Mouse (Mus musculus): ENCODE data around the gene Pih1d1. TPM values are rescaled to one million over a fixed set of nuclear protein-coding genes. Genes with fewer than 3 reads are reported as not detected.
A peak's percentile ranks its signal among the peaks of the same experiment; 100 is the strongest.
"Not testable (repeated sequence)": the region's sequence is repeated elsewhere in the genome, so short reads cannot be mapped to it uniquely, and the experiment has no call there.

Gene Pih1d1
- total RNA-seq, 2 experiments from 2014 or later, result 60.7 to 65.2 TPM

DNA sequence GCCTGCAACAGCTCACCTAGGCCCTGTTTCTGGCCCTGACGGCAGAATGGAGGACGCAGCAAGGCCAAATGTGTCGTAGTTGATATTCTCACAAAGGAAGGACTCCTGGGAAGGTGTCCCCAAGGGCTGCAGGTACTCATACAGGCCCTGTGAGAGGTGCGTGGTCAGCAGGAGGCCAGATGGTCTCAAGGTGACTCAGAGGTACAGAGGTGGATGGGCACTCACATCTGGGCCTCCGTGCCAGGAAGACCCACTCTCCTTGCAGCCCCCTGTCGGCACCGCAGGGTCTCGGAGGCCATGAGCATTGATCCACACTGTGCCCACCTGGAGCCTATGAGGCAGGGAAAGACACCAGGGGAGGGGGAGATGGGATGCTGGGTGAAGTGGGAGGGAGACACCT, 8.6 kb upstream of the Pih1d1 start:
- DNase-seq (ENCODE audit: low spot score in 2 of 2), result no peak

DNA sequence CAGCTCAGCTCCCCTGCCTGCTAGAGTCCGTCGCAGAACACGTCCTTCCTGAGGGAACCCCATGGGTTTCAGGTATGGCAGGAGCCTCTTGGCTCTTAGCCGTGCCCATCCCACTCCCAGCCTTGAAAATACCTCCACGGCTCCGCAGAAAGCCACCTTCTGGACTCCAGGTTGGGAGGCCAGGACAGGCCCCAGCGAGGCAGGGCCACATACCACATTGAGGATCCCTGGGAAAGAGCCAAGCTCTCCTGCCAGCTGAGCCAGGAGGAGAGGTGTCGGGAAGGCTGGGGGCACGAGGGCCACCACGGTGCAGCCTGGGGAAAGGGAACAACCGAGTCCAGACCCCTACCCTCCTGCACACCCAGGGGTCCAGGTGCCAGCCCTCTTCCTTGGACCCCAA, 6.8 kb upstream of the Pih1d1 start:
- no peak for DNase-seq (ENCODE audit: low spot score in 2 of 2)

DNA sequence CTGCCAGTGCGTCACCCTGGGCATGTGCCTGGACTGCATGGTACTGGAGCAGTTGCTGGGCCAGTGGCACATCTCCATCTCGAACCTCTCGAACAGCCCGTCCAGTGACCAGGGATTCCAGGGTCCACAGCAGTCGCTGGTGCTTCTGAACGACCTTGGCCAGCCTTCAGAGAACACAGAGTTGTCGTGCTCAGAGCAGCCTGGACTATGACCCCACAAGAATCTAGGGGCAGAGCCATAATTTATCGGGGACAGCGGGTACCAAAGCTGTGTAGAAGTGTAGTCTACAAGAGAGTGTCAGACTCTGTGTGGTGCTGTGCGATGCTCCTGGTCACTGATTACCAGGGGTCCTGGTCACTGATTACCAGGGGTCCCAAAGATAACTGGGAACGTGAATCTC, 6.2 kb upstream of the Pih1d1 start:
- no peak for DNase-seq (ENCODE audit: low spot score in 2 of 2)

DNA sequence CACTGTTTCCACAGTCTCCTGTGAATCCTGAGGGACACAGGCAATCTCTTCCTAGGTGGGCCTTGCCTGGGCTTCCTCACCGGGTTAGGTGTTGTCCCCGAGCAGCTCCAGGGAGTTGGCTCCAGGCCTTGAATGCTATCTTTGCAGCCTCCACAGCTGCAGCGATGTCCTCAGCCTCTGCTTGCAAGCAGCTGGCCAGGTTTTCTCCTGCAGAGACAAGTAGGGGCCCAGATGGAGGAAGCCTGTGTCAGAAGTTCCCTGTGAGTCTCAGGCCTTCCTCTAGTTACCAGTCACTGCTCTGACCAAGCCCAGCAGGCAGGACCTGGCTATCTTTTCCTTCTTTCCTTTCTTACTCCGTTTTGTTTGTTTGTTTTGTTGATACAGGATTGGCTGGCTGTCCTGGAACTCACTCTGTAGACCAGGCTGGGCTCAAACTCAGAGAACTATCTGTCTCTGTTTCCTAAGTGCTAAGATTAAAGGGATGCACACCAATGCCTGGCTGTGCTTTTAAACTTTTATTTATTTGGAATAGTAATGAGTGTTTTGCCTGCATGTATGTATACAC, 5.5 kb upstream of the Pih1d1 start:
- DNase-seq (ENCODE audit: low spot score in 2 of 2), result no peak

DNA sequence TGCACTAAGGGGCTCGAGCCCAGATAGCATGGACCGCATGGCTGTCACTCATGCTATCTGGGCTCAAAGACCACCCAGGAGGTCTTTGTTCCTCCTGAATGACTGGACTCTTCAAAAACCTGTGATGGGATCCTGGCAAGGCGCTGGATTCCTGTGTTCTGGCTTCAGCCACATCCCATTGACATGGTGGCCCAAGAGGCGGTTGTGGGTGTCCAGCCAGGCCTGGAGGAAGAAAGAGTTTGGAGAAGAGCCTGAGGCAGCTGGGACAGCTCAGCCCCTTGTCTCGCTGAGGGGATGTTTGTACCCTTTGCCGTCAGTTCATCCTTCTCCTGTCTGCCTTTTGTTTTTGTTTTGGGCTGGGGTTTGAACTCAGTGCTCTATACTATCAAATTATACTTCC, 4.6 kb upstream of the Pih1d1 start:
- no peak for DNase-seq (ENCODE audit: low spot score in 2 of 2)

DNA sequence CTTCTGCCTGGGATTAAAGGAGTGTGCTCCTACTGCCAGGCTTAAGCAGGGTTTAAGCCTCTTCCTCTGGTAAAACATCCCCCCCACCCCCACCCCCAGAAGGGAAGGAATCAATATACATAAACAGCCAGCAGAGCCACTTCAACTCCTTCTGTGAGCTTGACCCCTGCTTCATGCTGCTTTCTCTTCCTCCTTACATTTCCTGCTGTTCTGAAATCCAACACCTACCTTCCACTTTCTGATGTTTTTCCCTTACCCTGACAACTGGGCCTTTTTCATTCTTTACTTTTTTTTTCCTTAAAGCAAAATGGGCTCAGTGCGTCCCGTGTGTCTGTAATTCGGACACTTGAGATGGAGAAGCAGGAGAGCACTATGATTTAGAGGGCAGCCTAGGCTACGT, 3.8 kb upstream of the Pih1d1 start:
- no peak for DNase-seq (ENCODE audit: low spot score in 2 of 2)

DNA sequence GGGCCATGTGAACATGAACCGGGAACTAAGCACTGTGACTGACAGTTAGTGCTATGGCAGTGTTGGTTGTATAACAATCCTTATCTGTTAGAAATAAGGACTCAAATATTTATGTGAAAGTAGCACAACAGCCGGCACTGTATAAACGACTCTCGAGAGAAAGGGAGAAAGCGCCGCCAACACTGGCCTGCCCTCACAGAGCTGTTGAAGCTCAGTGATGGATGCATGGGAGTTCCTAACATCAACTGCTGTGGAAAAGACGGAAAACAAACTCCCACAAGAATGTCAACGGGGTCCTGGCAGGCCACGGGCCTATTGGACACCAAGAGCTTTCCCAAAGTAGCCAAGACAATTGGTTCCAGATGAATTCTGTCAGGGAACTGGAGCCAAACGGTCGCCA, 2.8 kb upstream of the Pih1d1 start:
- DNase-seq (ENCODE audit: low spot score in 2 of 2), result no peak

DNA sequence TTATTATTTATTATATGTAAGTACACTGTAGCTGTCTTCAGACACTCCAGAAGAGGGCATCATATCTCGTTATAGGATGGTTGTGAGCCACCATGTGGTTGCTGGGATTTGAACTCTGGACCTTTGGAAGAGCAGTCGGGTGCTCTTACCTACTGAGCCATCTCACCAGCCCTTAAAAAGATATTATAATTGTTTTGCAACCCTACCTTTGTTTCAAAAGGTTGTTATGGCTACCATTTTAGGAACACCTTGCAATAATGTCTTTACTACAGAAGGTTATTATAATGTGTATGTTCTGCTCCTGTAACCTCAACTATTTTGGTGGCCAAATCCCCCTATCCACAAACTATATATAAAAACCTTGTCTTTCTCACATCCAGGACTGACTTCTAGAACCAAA, 1.1 kb upstream of the Pih1d1 start:
- not testable (repeated sequence) for DNase-seq (ENCODE audit: low spot score in 2 of 2)

DNA sequence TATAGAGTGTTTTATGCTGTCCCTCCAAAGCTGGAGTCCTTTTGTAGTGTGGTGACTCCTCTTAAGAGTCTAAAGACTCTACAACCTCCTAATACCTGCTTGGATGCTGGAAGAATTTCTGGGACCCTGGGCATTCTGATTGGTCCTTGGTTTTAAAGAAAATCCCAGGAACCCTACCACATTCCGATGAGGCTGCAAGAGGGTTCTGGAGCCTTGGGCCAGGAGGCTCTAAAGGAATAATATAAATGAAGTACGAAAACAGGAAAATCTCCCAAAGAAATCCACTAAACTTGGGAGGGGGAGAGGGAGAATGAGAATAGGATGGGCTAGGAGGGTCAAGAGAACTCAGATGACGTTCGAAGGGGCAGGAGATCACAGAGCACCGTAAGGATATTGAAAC, 517 bp upstream of the Pih1d1 start:
- no peak for DNase-seq (ENCODE audit: low spot score in 2 of 2)

DNA sequence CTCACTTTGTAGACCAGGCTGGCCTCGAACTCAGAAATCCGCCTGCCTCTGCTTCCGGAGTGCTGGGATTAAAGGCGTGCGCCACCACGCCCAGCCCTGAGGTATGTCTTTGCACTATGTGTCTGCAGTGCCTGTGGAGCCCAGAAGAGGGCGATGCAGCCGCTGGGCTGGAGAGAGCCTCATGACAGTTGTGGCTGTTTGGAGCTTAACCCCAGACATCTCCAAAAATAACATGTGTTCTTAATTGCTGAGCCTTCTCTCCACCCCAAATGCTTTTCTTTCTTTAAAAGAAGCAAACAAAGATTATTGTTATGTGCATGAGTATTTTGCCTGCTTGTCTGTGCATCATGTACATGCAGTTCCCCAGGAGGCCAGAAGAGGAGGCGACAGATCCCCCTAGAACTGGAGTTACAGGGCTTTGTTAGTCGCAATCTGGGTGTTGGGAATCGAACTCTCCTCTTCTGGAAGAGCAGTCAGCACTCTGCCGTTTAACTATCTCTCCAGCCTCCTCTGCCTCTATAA, 951 bp downstream of the Pih1d1 start:
- no peak for DNase-seq (ENCODE audit: low spot score in 2 of 2)

DNA sequence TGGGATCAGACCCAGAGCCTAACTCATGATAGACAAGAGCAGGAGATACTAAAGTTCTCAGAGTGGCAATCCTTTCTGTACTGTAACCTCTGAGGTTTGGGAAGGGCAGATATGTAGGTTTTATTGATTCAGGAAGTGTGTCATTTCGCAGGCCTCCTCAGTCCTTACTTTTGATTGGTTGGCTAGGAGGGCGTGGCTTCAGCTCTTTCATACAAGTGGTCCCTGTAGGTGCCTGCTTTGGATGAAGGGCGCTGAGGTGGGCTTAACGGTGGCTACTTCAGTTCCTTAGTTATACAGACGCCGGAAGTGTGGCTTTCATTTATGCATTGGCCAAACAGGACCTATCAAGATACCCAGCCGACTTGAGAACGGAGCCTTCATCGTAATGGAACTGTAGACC, 1.5 kb downstream of the Pih1d1 start:
- DNase-seq (ENCODE audit: low spot score in 2 of 2), result no peak

DNA sequence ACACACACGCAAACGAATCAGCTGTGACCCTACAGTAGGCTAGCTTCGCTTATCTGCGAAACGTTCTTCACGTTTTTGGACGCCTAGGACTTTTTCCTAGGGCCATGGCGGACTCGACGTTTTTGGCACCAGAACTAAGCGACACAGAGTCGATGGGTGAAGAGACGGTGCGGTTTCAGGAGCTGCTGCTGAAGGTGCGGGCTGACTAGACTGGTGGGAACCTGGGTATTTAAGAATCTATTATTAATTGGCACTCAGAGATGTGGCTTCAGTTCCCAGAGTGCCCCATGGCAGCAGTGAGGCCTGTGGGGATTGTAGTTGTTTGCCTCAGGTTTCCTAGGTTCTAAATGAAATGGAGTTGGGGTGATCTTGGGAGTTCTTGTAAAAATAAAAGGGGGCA, 2.1 kb downstream of the Pih1d1 start:
- DNase-seq (ENCODE audit: low spot score in 2 of 2), result no peak

DNA sequence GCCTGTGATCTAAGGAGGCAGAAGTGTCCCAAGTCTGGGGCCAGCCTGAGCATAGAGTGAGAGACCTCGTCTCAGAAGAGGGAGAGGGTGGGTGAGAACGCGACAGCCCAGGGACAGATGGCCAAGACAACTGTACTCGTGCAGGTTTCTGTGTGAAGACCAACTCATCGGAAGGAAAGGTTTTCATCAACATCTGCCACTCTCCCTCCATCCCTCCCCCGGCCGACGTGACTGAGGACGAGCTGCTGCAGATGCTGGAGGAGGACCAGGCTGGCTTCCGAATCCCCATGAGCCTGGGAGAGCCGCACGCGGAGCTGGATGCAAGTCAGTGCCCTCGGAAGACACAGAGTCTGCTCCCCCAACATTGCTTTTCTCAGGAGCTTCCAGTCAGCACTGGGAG, 3.4 kb downstream of the Pih1d1 start:
- DNase-seq (ENCODE audit: low spot score in 2 of 2), result no peak

DNA sequence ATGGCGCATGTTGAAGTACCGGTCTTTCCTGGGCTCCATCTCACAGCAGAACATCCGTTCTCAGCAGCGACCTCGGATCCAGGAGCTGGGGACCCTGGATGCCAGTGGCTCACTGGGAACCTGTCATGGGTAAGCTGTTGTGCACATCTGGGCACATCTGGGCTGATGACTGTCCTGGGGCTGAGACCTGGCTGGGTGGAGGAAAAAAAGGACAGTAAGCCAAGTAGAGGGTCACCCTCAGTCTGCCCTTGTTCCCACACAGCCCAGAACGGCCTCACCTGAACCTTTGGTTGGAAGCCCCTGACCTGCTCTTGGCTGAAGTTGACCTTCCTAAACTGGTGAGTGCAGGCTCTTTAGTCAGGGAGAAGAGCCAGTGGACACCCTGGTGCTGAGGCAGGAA, 4.9 kb downstream of the Pih1d1 start:
- DNase-seq (ENCODE audit: low spot score in 2 of 2), result no peak

DNA sequence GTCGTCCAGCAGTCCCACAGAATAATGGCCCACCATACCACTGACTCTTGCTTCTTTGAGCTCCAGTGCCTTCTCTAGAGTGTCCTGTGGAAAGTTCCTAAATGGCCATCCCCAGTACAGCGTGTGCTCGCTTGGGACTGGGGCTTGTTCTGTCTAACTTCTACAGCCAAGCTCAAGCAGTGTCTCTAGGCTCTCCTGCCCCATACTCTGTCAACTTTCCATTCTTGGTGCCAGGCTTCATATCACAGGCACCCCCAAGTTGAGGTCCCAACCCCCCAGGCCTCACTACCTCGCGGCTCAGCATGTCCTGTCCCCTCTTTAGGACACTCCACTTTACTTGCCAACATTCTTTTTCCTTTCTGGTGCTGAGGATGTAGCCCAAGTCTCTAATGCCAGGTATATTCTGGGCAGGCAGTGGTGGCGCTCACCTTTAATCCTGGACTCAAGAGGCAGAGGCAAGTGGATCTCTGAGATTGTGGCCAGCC, 6.3 kb downstream of the Pih1d1 start:
- DNase-seq (ENCODE audit: low spot score in 2 of 2), result no peak

DNA sequence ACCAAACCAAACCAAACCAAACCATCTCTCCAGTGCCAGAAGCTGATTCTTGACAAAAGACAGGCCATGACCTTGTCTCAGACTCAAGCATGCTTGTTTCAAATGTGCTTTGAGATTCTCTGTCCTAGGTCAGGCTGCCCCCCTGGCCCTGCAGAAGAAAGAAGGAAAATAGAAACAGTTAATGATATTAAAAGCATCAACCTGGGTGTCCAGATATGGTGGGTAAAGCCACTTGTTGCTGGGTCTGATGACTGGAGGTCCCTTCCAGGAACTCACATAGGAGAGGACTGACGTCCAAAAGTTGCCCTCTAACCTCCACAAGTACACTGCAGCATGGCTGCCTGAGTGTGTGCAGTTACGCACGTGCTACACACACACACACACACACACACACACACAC, 6.8 kb downstream of the Pih1d1 start:
- no peak for DNase-seq (ENCODE audit: low spot score in 2 of 2)

DNA sequence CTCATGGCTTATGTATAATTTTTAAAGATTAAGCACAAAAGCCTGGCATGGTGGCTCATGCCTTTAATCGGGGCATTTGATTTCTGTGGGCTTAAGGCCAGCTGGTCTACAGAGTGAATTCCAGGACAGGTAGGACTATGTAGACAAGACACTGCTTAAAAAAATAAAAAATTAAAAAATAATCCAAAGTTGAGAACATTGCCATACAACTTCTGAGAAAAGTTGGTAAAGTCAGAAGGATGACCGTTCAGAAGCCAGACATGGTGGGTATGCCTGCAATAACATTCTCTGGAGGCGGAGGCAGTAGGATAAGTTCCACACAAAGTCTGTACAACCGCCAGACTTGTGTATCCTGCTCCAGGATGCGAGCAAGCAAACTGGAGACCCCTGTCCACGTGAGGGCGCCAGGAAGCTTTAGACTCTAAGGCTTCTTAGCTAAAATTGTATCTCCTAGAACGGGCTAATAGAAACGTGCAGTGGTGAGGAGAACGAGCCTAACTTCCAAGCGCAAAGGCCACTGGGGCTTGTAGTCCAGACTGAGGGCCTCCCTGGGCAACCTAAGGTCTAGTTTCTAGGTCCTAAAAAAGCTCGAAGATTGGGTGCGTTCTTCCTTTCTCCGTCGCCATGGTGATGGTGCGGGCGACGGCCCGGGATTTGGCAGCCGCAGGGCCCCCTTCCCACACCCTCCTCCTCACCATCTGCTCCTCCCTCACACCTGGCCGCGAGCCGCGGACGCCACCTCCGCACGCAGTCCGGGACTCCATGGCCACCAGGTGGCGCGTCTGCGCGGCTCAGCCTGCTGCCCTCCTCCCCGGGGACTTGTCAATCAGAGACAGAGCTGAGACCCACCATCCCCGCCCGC, 7.7 kb downstream of the Pih1d1 start:
- DNase-seq (ENCODE audit: low spot score in 2 of 2), result peak; percentile 68 to 72

DNA sequence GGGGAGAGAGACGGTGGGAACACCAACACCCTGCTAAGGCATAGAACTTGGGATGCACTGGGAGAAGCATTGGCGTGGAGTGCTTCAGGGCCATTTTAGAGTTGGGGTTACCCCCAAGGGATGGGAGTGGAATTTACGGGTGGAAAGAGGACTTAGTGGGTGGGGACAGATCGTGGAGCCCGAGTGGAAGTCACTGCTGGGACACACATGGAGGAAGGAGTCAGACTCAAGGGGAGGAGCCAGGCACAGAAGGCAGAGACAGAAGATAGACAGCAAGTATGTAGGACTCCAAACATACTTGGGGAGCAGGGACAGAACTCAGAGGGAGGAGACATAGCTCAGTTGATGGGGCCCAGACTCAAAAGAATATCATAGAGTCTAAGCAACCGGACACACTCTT, 8.4 kb downstream of the Pih1d1 start:
- no peak for DNase-seq (ENCODE audit: low spot score in 2 of 2)

DNA sequence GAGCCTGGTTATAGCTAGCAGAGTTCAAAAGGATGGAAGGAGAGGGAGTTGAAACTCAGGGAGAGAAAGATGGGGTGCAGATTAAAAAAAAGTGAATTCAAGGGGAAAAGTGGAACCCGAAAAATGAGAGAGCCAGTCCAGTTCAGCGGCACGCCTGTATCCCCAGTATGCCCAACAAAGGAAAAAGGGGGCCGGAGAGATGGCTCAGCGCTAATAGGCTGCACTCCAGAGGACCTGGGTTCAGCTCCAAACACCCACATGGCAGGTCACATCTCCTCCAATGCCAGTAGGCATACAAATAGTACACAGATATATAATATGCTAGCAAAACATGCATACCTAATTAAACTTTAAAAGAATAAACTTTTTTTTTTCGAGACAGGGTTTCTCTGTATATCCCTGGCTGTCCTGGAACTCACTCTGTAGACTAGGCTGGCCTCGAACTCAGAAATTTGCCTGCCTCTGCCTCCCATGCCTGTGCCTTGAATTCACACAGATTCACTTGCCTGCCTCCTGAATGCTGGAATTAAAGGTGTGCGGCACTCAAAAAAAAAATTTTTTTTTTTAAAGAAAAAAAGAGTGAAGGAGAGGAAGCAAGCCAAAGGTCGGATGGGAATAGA, 9.0 kb downstream of the Pih1d1 start:
- DNase-seq (ENCODE audit: low spot score in 2 of 2), result no peak

DNA sequence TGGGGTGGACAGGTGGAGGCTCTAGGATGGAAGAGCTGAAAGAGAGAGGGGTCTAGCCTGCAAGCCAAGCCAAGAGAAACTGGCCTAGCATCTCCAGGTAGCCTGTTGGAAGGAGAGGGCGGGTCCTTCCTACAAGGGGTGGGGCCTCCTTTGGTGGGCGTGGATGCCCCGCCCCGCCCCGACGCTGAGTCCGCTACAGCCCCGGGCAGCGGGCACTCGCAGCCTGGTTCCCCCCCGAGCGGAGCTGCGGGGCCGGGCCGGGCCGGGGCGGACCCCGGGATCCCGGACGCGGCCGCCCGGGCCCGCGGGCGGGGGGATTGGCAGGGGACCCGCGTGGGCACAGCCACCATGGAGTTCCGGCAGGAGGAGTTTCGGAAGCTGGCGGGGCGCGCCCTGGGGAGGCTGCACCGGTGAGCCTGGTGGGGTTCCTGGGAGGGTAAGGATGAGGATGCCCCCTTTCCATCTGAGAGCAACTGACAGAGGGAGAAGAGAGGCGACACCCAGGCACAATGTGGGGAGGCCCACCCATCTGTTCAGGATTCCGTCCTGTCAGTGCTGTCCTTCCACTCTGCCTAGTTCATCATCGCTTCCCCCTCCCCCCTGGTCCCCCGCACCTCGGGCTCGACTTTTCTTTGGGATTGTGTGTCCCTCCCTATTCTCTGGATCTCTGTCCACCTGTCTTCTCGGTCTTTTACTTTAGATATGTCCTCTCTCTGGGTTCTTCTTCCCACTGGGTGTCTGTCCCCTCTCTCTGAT, 9.8 kb downstream of the Pih1d1 start, which contains the start of gene Slc17a7:
TSS of gene Slc17a7 (plus strand) at position 215 of the 756 bp plus-strand sequence.
- DNase-seq (ENCODE audit: low spot score in 2 of 2), result no peak

DNA sequence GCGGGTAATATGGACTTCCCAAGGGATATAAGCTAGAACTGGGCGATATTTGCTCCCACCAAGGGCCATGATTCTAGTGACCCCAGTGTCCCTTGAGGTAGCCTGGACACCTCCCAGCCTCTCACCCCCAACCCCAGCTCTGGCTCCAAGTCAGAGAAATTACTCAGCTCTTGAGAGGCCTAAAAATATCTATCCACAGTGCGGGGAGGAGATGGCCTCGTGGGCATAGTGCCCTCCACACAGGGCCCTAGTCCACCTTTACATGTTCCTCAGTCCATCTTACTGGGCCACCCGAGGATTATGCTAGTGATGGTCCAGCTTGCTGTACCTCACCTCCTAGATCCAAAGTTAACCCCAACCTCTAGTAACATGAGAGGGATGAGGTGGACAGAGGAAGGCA, 10.7 kb downstream of the Pih1d1 start:
- no peak for DNase-seq (ENCODE audit: low spot score in 2 of 2)

Data from adrenal gland, postnatal 4 days (tissue).